Mouse (Mus musculus): Measurements from ENCODE around the gene Itpr2. TPM values are rescaled to one million over a fixed set of nuclear protein-coding genes. Genes with fewer than 3 reads are reported as not detected.

Gene Itpr2
- polyA plus RNA-seq, 1 experiment: 31.9 TPM

GRCm38 (mm10) chr6:146439071-146439818, 62.8 kb downstream of the Itpr2 start:
- Histone ChIP-seq H3K36me3 (ENCODE audit: control insufficient read depth, insufficient read depth, low read length) (no peaks in the 10 kb centered on the region), H3K4me3 (ENCODE audit: insufficient read depth, low read depth, low read length) (no peak overlapping the region), H3K4me1 (ENCODE audit: control insufficient read depth, insufficient read depth, low read length) (no peaks in the 10 kb centered on the region), H3K27ac (ENCODE audit: insufficient read depth, low read depth, low read length) (no peak overlapping the region), H3K27me3 (replicated peaks; ENCODE audit: control insufficient read depth, insufficient read depth, low read length) (no peaks in the 10 kb centered on the region)
- WGBS: 70% methylated on average over 10 of the region's 10 CpGs
- TF ChIP-seq POLR2A (IDR thresholded peaks at IDR 0.05; ENCODE audit: low read depth, low read length): no peak
- TF ChIP-seq CTCF (conservative IDR thresholded peaks at IDR 0.05; ENCODE audit: insufficient read depth, insufficient read length, low read depth, low read length): no peak
- DNase-seq: no peak

- Histone ChIP-seq H3K27me3 (replicated peaks; ENCODE audit: control insufficient read depth, insufficient read depth, low read length) (no peaks in the 10 kb centered on the region), H3K27ac (ENCODE audit: insufficient read depth, low read depth, low read length) (no peak overlapping the region), H3K36me3 (ENCODE audit: control insufficient read depth, insufficient read depth, low read length) (no peaks in the 10 kb centered on the region), H3K4me3 (ENCODE audit: insufficient read depth, low read depth, low read length) (no peak overlapping the region), H3K4me1 (ENCODE audit: control insufficient read depth, insufficient read depth, low read length) (no peaks in the 10 kb centered on the region)
- TF ChIP-seq CTCF (conservative IDR thresholded peaks at IDR 0.05; ENCODE audit: insufficient read depth, insufficient read length, low read depth, low read length) (no peak), POLR2A (IDR thresholded peaks at IDR 0.05; ENCODE audit: low read depth, low read length) (no peak)
- 71% methylated on average over 7 of the region's 7 CpGs for WGBS
- DNase-seq: no peak
These were observed 64.0 kb downstream of the Itpr2 start for GRCm38 (mm10) chr6:146438057-146438456.

- H3K36me3 ChIP-seq (ENCODE audit: control insufficient read depth, insufficient read depth, low read length): no peaks in the 10 kb centered on the region
- no peak overlapping the region for H3K27ac ChIP-seq (ENCODE audit: insufficient read depth, low read depth, low read length)
- peaks cover 3% of the 10 kb centered on the region; the same call in 1 of the 2 replicates for H3K4me1 ChIP-seq (ENCODE audit: control insufficient read depth, insufficient read depth, low read length)
- TF ChIP-seq CTCF (conservative IDR thresholded peaks at IDR 0.05; ENCODE audit: insufficient read depth, insufficient read length, low read depth, low read length): no peak
- TF ChIP-seq POLR2A (IDR thresholded peaks at IDR 0.05; ENCODE audit: low read depth, low read length): no peak
- DNase-seq: no peak
- WGBS: 56% methylated on average over 12 of the region's 12 CpGs
- no peaks in the 10 kb centered on the region for H3K27me3 ChIP-seq (replicated peaks; ENCODE audit: control insufficient read depth, insufficient read depth, low read length)
- no peak overlapping the region for H3K4me3 ChIP-seq (ENCODE audit: insufficient read depth, low read depth, low read length)
These were observed 65.0 kb downstream of the Itpr2 start for GRCm38 (mm10) chr6:146436916-146437496.

- 95% methylated on average over 2 of the region's 2 CpGs for WGBS
- no peaks in the 10 kb centered on the region for H3K36me3 ChIP-seq (ENCODE audit: control insufficient read depth, insufficient read depth, low read length)
- no peak overlapping the region for H3K4me3 ChIP-seq (ENCODE audit: insufficient read depth, low read depth, low read length)
- H3K27ac ChIP-seq (ENCODE audit: insufficient read depth, low read depth, low read length): no peak overlapping the region
- DNase-seq: no peak
- H3K4me1 ChIP-seq (ENCODE audit: control insufficient read depth, insufficient read depth, low read length): peaks cover 3% of the 10 kb centered on the region; the same call in 1 of the 2 replicates
- no peaks in the 10 kb centered on the region for H3K27me3 ChIP-seq (replicated peaks; ENCODE audit: control insufficient read depth, insufficient read depth, low read length)
- TF ChIP-seq POLR2A (IDR thresholded peaks at IDR 0.05; ENCODE audit: low read depth, low read length) (no peak), CTCF (conservative IDR thresholded peaks at IDR 0.05; ENCODE audit: insufficient read depth, insufficient read length, low read depth, low read length) (no peak)
These were observed 67.8 kb downstream of the Itpr2 start for GRCm38 (mm10) chr6:146434217-146434616.

GRCm38 (mm10) chr6:146432218-146432865, 69.7 kb downstream of the Itpr2 start:
- Histone ChIP-seq H3K4me1 (ENCODE audit: control insufficient read depth, insufficient read depth, low read length) (peaks cover 3% of the 10 kb centered on the region; the same call in 1 of the 2 replicates), H3K27me3 (replicated peaks; ENCODE audit: control insufficient read depth, insufficient read depth, low read length) (no peaks in the 10 kb centered on the region), H3K36me3 (ENCODE audit: control insufficient read depth, insufficient read depth, low read length) (no peaks in the 10 kb centered on the region), H3K27ac (ENCODE audit: insufficient read depth, low read depth, low read length) (no peak overlapping the region), H3K4me3 (ENCODE audit: insufficient read depth, low read depth, low read length) (no peak overlapping the region)
- WGBS: 72% methylated on average over 8 of the region's 8 CpGs
- TF ChIP-seq POLR2A (IDR thresholded peaks at IDR 0.05; ENCODE audit: low read depth, low read length) (no peak), CTCF (conservative IDR thresholded peaks at IDR 0.05; ENCODE audit: insufficient read depth, insufficient read length, low read depth, low read length) (no peak)
- DNase-seq: no peak

GRCm38 (mm10) chr6:146431777-146432176, 70.2 kb downstream of the Itpr2 start:
- Histone ChIP-seq H3K27ac (ENCODE audit: insufficient read depth, low read depth, low read length) (no peak overlapping the region), H3K4me1 (ENCODE audit: control insufficient read depth, insufficient read depth, low read length) (peaks cover 3% of the 10 kb centered on the region; the same call in 1 of the 2 replicates), H3K4me3 (ENCODE audit: insufficient read depth, low read depth, low read length) (no peak overlapping the region), H3K36me3 (ENCODE audit: control insufficient read depth, insufficient read depth, low read length) (no peaks in the 10 kb centered on the region), H3K27me3 (replicated peaks; ENCODE audit: control insufficient read depth, insufficient read depth, low read length) (no peaks in the 10 kb centered on the region)
- TF ChIP-seq POLR2A (IDR thresholded peaks at IDR 0.05; ENCODE audit: low read depth, low read length) (no peak), CTCF (conservative IDR thresholded peaks at IDR 0.05; ENCODE audit: insufficient read depth, insufficient read length, low read depth, low read length) (no peak)
- no peak for DNase-seq
- WGBS: 69% methylated on average over 7 of the region's 7 CpGs

All from kidney, adult 2 months (tissue).